Mouse (Mus musculus): ENCODE measurements at regions not wholly inside any gene's neighbourhood (a gene's known extent, or its start where the extent isn't known, plus 50 kb on each side); places are given as distances from the start of the nearest gene placed in this dataset.

GRCm38 (mm10) chr11:31531416-31531815, 140.3 kb downstream of the Bod1 start:
- DNase-seq (ENCODE audit: low read depth) = peak; percentile 76

GRCm38 (mm10) chr11:31530851-31531250, 140.8 kb downstream of the Bod1 start:
- DNase-seq (ENCODE audit: low read depth) = no peak

- DNase-seq (ENCODE audit: low read depth) = no peak
These were observed 142.0 kb downstream of the Bod1 start for GRCm38 (mm10) chr11:31529686-31530085.

- DNase-seq (ENCODE audit: low read depth) = no peak
These were observed 147.0 kb downstream of the Bod1 start for GRCm38 (mm10) chr11:31524708-31525107.

- no peak for DNase-seq (ENCODE audit: low read depth)
These were observed 147.5 kb downstream of the Bod1 start for GRCm38 (mm10) chr11:31524065-31524618.

- no peak for DNase-seq (ENCODE audit: low read depth)
These were observed 149.6 kb downstream of the Bod1 start for GRCm38 (mm10) chr11:31522127-31522526.

GRCm38 (mm10) chr11:31520909-31521308, 150.8 kb downstream of the Bod1 start:
- DNase-seq (ENCODE audit: low read depth) = no peak

GRCm38 (mm10) chr11:31503239-31503916, 133.5 kb upstream of the Stc2 start:
- DNase-seq (ENCODE audit: low read depth) = no peak

GRCm38 (mm10) chr11:31485429-31485828, 115.6 kb upstream of the Stc2 start:
- DNase-seq (ENCODE audit: low read depth) = no peak

GRCm38 (mm10) chr11:31481057-31481340, 111.1 kb upstream of the Stc2 start:
- DNase-seq (ENCODE audit: low read depth) = no peak

GRCm38 (mm10) chr11:31480225-31481056, 110.6 kb upstream of the Stc2 start:
- no peak for DNase-seq (ENCODE audit: low read depth)

GRCm38 (mm10) chr11:31477763-31478162, 107.9 kb upstream of the Stc2 start:
- DNase-seq (ENCODE audit: low read depth) = no peak

- DNase-seq (ENCODE audit: low read depth) = no peak
These were observed 107.2 kb upstream of the Stc2 start for GRCm38 (mm10) chr11:31477104-31477503.

- no peak for DNase-seq (ENCODE audit: low read depth)
These were observed 103.1 kb upstream of the Stc2 start for GRCm38 (mm10) chr11:31473017-31473416.

- no peak for DNase-seq (ENCODE audit: low read depth)
These were observed 101.0 kb upstream of the Stc2 start for GRCm38 (mm10) chr11:31470681-31471414.

GRCm38 (mm10) chr11:31464844-31465243, 95.0 kb upstream of the Stc2 start:
- DNase-seq (ENCODE audit: low read depth) = no peak

GRCm38 (mm10) chr11:31462440-31462839, 92.6 kb upstream of the Stc2 start:
- no peak for DNase-seq (ENCODE audit: low read depth)

- DNase-seq (ENCODE audit: low read depth) = no peak
These were observed 92.0 kb upstream of the Stc2 start for GRCm38 (mm10) chr11:31461824-31462223.

GRCm38 (mm10) chr11:31461348-31461747, 91.5 kb upstream of the Stc2 start:
- no peak for DNase-seq (ENCODE audit: low read depth)

- no peak for DNase-seq (ENCODE audit: low read depth)
These were observed 57.5 kb upstream of the Stc2 start for GRCm38 (mm10) chr11:31427374-31427773.
